Mouse (Mus musculus) CH12.LX (cell line): ENCODE data around the gene Fam172a. TPM values are rescaled to one million over a fixed set of nuclear protein-coding genes. Genes with fewer than 3 reads are reported as not detected.

Experiments used
- DNase-seq: peaks from one replicate; pipeline ENCODE4 v3.0.0-alpha.2; 2013; ENCODE audit errors: extremely low read depth
- H3K27ac ChIP-seq: 2 replicates; pipeline ENCODE4 v1.5.1; 2012; ENCODE audit warnings: low read depth, mild to moderate bottlenecking, control low read depth, moderate library complexity; ENCODE audit not compliant: insufficient read depth
- H3K27me3 ChIP-seq: replicated peaks from 2 replicates; pipeline ENCODE3; 2012; ENCODE audit warnings: inconsistent platforms
- H3K36me3 ChIP-seq, 2 experiments: replicated peaks in 1 of 2; 2 replicates each; pipeline versions ENCODE3 to v1.6.1; 2012; ENCODE audit warnings: inconsistent platforms in 1 of 2, low read length in 1 of 2, mild to moderate bottlenecking in 1 of 2, mixed read lengths in 1 of 2, moderate library complexity in 1 of 2; ENCODE audit not compliant: control insufficient read depth in 1 of 2, insufficient read depth in 1 of 2
- H3K4me1 ChIP-seq, 2 experiments: 2 replicates each; pipeline ENCODE4 v1.6.1; 2012; ENCODE audit warnings: inconsistent platforms in 1 of 2, moderate library complexity in 1 of 2; ENCODE audit not compliant: insufficient read depth in 2 of 2, control insufficient read depth in 1 of 2
- H3K4me2 ChIP-seq: 2 replicates; pipeline ENCODE4 v1.6.1; 2012; ENCODE audit warnings: low read depth, mild to moderate bottlenecking, control low read depth; ENCODE audit not compliant: poor library complexity, insufficient read depth, severe bottlenecking
- H3K4me3 ChIP-seq, 3 experiments: fragments of 150-350 bp in 1 of 3; sonication (generic) in 1 of 3; replicated peaks in 1 of 3; 2 replicates each; pipeline versions ENCODE3 to v1.5.1; 2011 to 2012; ENCODE audit warnings: low read depth in 2 of 3, low read length in 2 of 3, mild to moderate bottlenecking in 2 of 3, moderate library complexity in 2 of 3, control low read depth in 1 of 3, improper control_type of control experiment in 1 of 3, inconsistent platforms in 1 of 3, mixed read lengths in 1 of 3; ENCODE audit not compliant: poor library complexity in 1 of 3
- H3K79me2 ChIP-seq: replicated peaks from 2 replicates; pipeline ENCODE4 v1.6.1; 2012; ENCODE audit warnings: mild to moderate bottlenecking, moderate library complexity; ENCODE audit not compliant: control insufficient read depth, poor library complexity, insufficient read depth, severe bottlenecking; ENCODE audit errors: extremely low read depth
- H3K9ac ChIP-seq: 2 replicates; pipeline ENCODE4 v1.6.1; 2012; ENCODE audit warnings: low read depth, mild to moderate bottlenecking, control low read depth, moderate library complexity; ENCODE audit not compliant: insufficient read depth
- H3K9me3 ChIP-seq: replicated peaks from 2 replicates; pipeline ENCODE3; 2012; ENCODE audit warnings: low read length, inconsistent platforms, mixed read lengths
- BHLHE40 ChIP-seq: IDR thresholded peaks from 2 replicates; pipeline ENCODE4 v1.6.1; 2011; ENCODE audit warnings: mild to moderate bottlenecking, low read depth, low read length, improper control_type of control experiment
- CHD2 ChIP-seq: IDR thresholded peaks from 2 replicates; pipeline ENCODE4 v1.6.1; 2011; ENCODE audit warnings: low read length, improper control_type of control experiment
- CTCF ChIP-seq, 2 experiments: IDR thresholded peaks in 1 of 2; conservative IDR thresholded peaks in 1 of 2; 2 replicates each; pipeline ENCODE4 v1.5.1; 2011 to 2012; ENCODE audit warnings: low read depth in 2 of 2, low read length in 2 of 2, improper control_type of control experiment in 1 of 2, inconsistent platforms in 1 of 2, mild to moderate bottlenecking in 1 of 2, moderate library complexity in 1 of 2
- ELF1 ChIP-seq: IDR thresholded peaks from 2 replicates; pipeline ENCODE4 v1.6.1; 2014; ENCODE audit warnings: low read depth, mild to moderate bottlenecking, inconsistent platforms, low read length, improper control_type of control experiment
- EP300 ChIP-seq: IDR thresholded peaks from 2 replicates; pipeline ENCODE4 v1.6.1; 2011; ENCODE audit warnings: low read length, improper control_type of control experiment
- ETS1 ChIP-seq: conservative IDR thresholded peaks from 2 replicates; pipeline ENCODE4 v1.6.1; 2012; ENCODE audit warnings: low read depth, mild to moderate bottlenecking, inconsistent platforms, low read length, improper control_type of control experiment, moderate library complexity
- JUN ChIP-seq: IDR thresholded peaks from 2 replicates; pipeline ENCODE4 v1.6.1; 2011; ENCODE audit warnings: low read depth, mild to moderate bottlenecking, low read length, improper control_type of control experiment, moderate library complexity; ENCODE audit not compliant: insufficient read depth
- JUND ChIP-seq: conservative IDR thresholded peaks from 2 replicates; pipeline ENCODE4 v1.6.1; 2011; ENCODE audit warnings: low read depth, low read length, improper control_type of control experiment
- KAT2A ChIP-seq: IDR thresholded peaks from 2 replicates; pipeline ENCODE4 v1.6.1; 2012; ENCODE audit warnings: low read length, improper control_type of control experiment, inconsistent platforms; ENCODE audit not compliant: insufficient replicate concordance
- MAFK ChIP-seq: IDR thresholded peaks from 2 replicates; pipeline ENCODE4 v1.6.1; 2011; ENCODE audit warnings: low read length, improper control_type of control experiment; ENCODE audit not compliant: insufficient replicate concordance
- MAX ChIP-seq: IDR thresholded peaks from 2 replicates; pipeline ENCODE4 v1.6.1; 2011; ENCODE audit warnings: low read length, improper control_type of control experiment
- MEF2A ChIP-seq: IDR thresholded peaks from 2 replicates; pipeline ENCODE4 v1.6.1; 2014; ENCODE audit warnings: low read depth, mild to moderate bottlenecking, inconsistent platforms, low read length, improper control_type of control experiment, borderline replicate concordance
- MYC ChIP-seq: IDR thresholded peaks from 2 replicates; pipeline ENCODE4 v1.6.1; 2011; ENCODE audit warnings: low read depth, mild to moderate bottlenecking, improper control_type of control experiment, low read length
- NELFE ChIP-seq: IDR thresholded peaks from 2 replicates; pipeline ENCODE4 v1.6.1; 2011; ENCODE audit warnings: low read depth, low read length, improper control_type of control experiment
- NRF1 ChIP-seq: IDR thresholded peaks from 2 replicates; pipeline ENCODE4 v1.6.1; 2014; ENCODE audit warnings: low read depth, mild to moderate bottlenecking, inconsistent platforms, low read length, improper control_type of control experiment, moderate library complexity
- POLR2A ChIP-seq: IDR thresholded peaks from 2 replicates; pipeline ENCODE4 v1.6.1; 2011; ENCODE audit warnings: low read depth, mild to moderate bottlenecking, improper control_type of control experiment, low read length
- RAD21 ChIP-seq: IDR thresholded peaks from 2 replicates; pipeline ENCODE4 v1.6.1; 2011; ENCODE audit warnings: low read depth, mild to moderate bottlenecking, low read length, improper control_type of control experiment, moderate library complexity
- RCOR1 ChIP-seq: conservative IDR thresholded peaks from 2 replicates; pipeline ENCODE4 v1.6.1; 2012; ENCODE audit warnings: low read depth, mild to moderate bottlenecking, inconsistent platforms, low read length, improper control_type of control experiment
- SMC3 ChIP-seq: IDR thresholded peaks from 2 replicates; pipeline ENCODE4 v1.6.1; 2011; ENCODE audit warnings: low read depth, low read length, improper control_type of control experiment
- TBP ChIP-seq: conservative IDR thresholded peaks from 2 replicates; pipeline ENCODE4 v1.6.1; 2011; ENCODE audit warnings: low read depth, low read length, improper control_type of control experiment
- TCF12 ChIP-seq: IDR thresholded peaks from 2 replicates; pipeline ENCODE4 v1.6.1; 2014; ENCODE audit warnings: low read depth, mild to moderate bottlenecking, inconsistent platforms, low read length, improper control_type of control experiment
- USF1 ChIP-seq: IDR thresholded peaks from 2 replicates; pipeline ENCODE4 v1.6.1; 2014; ENCODE audit warnings: low read depth, mild to moderate bottlenecking, inconsistent platforms, low read length, improper control_type of control experiment
- dilution Hi-C: fragments of 300-500 bp; cut with MboI; formaldehyde crosslinking; loops from 2 replicates; pipeline ENCODE4 v1.14.3; 2020; ENCODE audit warnings: low sequenced_read_pairs; ENCODE audit not compliant: extremely low pct_unique_long_range_greater_than_20kb, extremely low pct_ligation_motif_present
- in situ Hi-C: fragments of 300-500 bp; cut with MboI; formaldehyde crosslinking; loops from 3 replicates; pipeline ENCODE4 v1.14.3; 2019; ENCODE audit warnings: low sequenced_read_pairs, low pct_ligation_motif_present, low pct_unique_long_range_greater_than_20kb, mixed read lengths
- polyA plus RNA-seq: library from polyadenylated mRNA; unstranded; fragments of >175 nt; gene quantifications from 2 replicates; pipeline ENCODE4 v1.2.1, GENCODE M21; 2012; ENCODE audit warnings: low read depth; ENCODE audit not compliant: insufficient read length
- total RNA-seq, 2 experiments: library from RNA; depleted of rRNA; stranded (reverse); fragments of 300-350 nt in 1 of 2; fragments of >200 nt in 1 of 2; gene quantifications; 2 replicates each; pipeline ENCODE4 v1.2.3; 2012 to 2014

The Fam172a gene
- total and polyA plus RNA-seq, 3 experiments, result 12.2 to 24.7 (median 16.9) TPM

GRCm38 (mm10) chr13:78174891-78175290, 473.1 kb downstream of the Fam172a start:
- Histone ChIP-seq H3K4me1 (no peaks in the 10 kb centered on the region), H3K9me3 (no peaks in the 10 kb centered on the region), H3K9ac (no peak overlapping the region), H3K4me2 (no peak overlapping the region), H3K79me2 (no peaks in the 10 kb centered on the region), H3K27me3 (no peaks in the 10 kb centered on the region), H3K36me3 (no peaks in the 10 kb centered on the region), H3K27ac (no peak overlapping the region), H3K4me3 (no peak overlapping the region)
- in situ Hi-C loops, result loop anchor here (25.0 kb wide), 2 partner anchors 188 to 1213 kb away; no protein-coding TSS in a partner anchor
- DNase-seq, result no peak
- TF ChIP-seq TCF12 (no peak), BHLHE40 (no peak), TBP (no peak), RCOR1 (no peak), USF1 (no peak), ETS1 (no peak), MAX (no peak), JUN (no peak), CHD2 (no peak), MAFK (no peak)
- dilution Hi-C loops, result no loop called here

GRCm38 (mm10) chr13:78175821-78176380, 474.1 kb downstream of the Fam172a start:
- Histone ChIP-seq H3K9ac (no peak overlapping the region), H3K27me3 (no peaks in the 10 kb centered on the region), H3K36me3 (no peaks in the 10 kb centered on the region), H3K27ac (no peak overlapping the region), H3K4me1 (no peaks in the 10 kb centered on the region), H3K9me3 (no peaks in the 10 kb centered on the region)
- no peak for DNase-seq
- dilution Hi-C loops, result no loop called here
- TF ChIP-seq CHD2 (no peak), JUN (no peak), JUND (no peak), RAD21 (peak; percentile 34), KAT2A (no peak), MYC (no peak), CTCF (conservative IDR thresholded peaks at IDR 0.05 in 1 of 2, IDR thresholded peaks at IDR 0.05 in 1 of 2; ENCODE audit: low read depth in 2 of 2, low read length in 2 of 2) (peak in 1 of 2 experiments; percentile 50; a peak in 2 of 4 replicates), ELF1 (no peak), EP300 (no peak), USF1 (no peak), NRF1 (no peak), NELFE (no peak), POLR2A (no peak), MEF2A (no peak), SMC3 (peak; percentile 37)
- TF ChIP-seq, all 38 proteins: peak for 3
- Histone ChIP-seq H3K4me3 (no peak overlapping the region), H3K79me2 (no peaks in the 10 kb centered on the region), H3K4me2 (no peak overlapping the region)
- in situ Hi-C loops, result loop anchor here (25.0 kb wide), 2 partner anchors 189 to 1214 kb away; no protein-coding TSS in a partner anchor
